In genomic region chr1:171379935-171380599, GRCm38 (mm10) we compare ENCODE assay signal across 8 mouse cellular contexts. TPM values are rescaled to one million over a fixed set of nuclear protein-coding genes. Genes with fewer than 3 reads are reported as not detected.
DNase-seq lines count a peak whose midpoint lies in the region; ATAC-seq lines count a peak whose summit lies in the region.

No protein-coding gene starts in this region.

- peaks cover 4% of the 10 kb centered on the region; the same call in 1 of the 2 replicates for H3K4me1 ChIP-seq in hindbrain, embryonic 14.5 days (replicated peaks; ENCODE audit: control insufficient read depth, insufficient read depth, low read length)

- WGBS in hindbrain, embryonic 14.5 days = 2% methylated on average over 31 of the region's 31 CpGs

- peak overlapping the region; percentile 45; the same call in 1 of the 2 replicates for H3K27ac ChIP-seq in hindbrain, embryonic 14.5 days

- peak overlapping the region; percentile 47 for H3K9ac ChIP-seq in hindbrain, embryonic 14.5 days

- peak; percentile 71 for ATAC-seq in hindbrain, embryonic 14.5 days (ENCODE audit: low FRiP score)

- no peaks in the 10 kb centered on the region for H3K36me3 ChIP-seq in hindbrain, embryonic 14.5 days (replicated peaks; ENCODE audit: control insufficient read depth, insufficient read depth)

- H3K27me3 ChIP-seq in hindbrain, embryonic 14.5 days (ENCODE audit: control insufficient read depth, insufficient read depth, low read length) = 0 out of 2 replicates have a peak, but pooled peaks cover 5% of the 10 kb centered on the region

- H3K9me3 ChIP-seq in hindbrain, embryonic 14.5 days (ENCODE audit: control insufficient read depth, low read length) = no peaks in the 10 kb centered on the region

- peak overlapping the region; percentile 50 for H3K4me2 ChIP-seq in hindbrain, embryonic 14.5 days (replicated peaks)

- H3K4me3 ChIP-seq in hindbrain, embryonic 14.5 days (replicated peaks; ENCODE audit: low read length) = peak overlapping the region; percentile 28

- DNase-seq in T-cell, adult 2 months (ENCODE audit: low spot score) = peak; percentile 81
- peak; percentile 74 to 85 for DNase-seq in cerebellum, postnatal 14 days
- DNase-seq in frontal cortex, postnatal 36 days (ENCODE audit: low spot score in 2 of 2) = peak; percentile 61 to 67
- DNase-seq in hindbrain, embryonic 14.5 days (ENCODE audit: low spot score) = peak; percentile 78
- DNase-seq in layer of hippocampus, postnatal 36 days = peak; percentile 73 to 77
- DNase-seq in lung, postnatal 25 days (ENCODE audit: low spot score) = peak; percentile 88
- peak; percentile 45 for DNase-seq in retina, adult 2 months (ENCODE audit: low read depth, low spot score)
- DNase-seq in thymus, postnatal 14 days = peak; percentile 82

RNA-seq across cellular contexts. Expression of gene Arhgap30, which starts 8.7 kb away (rescaled TPM):
- polyA plus RNA-seq in hindbrain, embryonic 14.5 days (2014; fragmentation: Nextera tagmentation; extraction: Ambion mirVana) = 0.31 and 0.71 TPM in 2 replicates
- 1 to 10 TPM; 2.0 to 2.1 TPM for total RNA-seq in layer of hippocampus, postnatal 36 days (2021)

RNA-seq across cellular contexts. Expression of gene Nectin4, which starts 10.2 kb away (rescaled TPM):
- 2.3 TPM in 2 replicates for polyA plus RNA-seq in hindbrain, embryonic 14.5 days (2014; fragmentation: Nextera tagmentation; extraction: Ambion mirVana)
- 1 to 10 TPM; 3.6 to 4.7 TPM for total RNA-seq in layer of hippocampus, postnatal 36 days (2021)

RNA-seq across cellular contexts. Expression of gene Klhdc9, which starts 19.5 kb away (rescaled TPM):
- polyA plus RNA-seq in hindbrain, embryonic 14.5 days (2014; fragmentation: Nextera tagmentation; extraction: Ambion mirVana) = 2.6 and 3.9 TPM in 2 replicates
- total RNA-seq in layer of hippocampus, postnatal 36 days (2021) = 1 to 10 TPM; 4.1 to 4.7 TPM

RNA-seq across cellular contexts. Expression of gene Usf1, which starts 31.0 kb away (rescaled TPM):
- polyA plus RNA-seq in hindbrain, embryonic 14.5 days (2014; fragmentation: Nextera tagmentation; extraction: Ambion mirVana) = 166 and 175 TPM in 2 replicates
- total RNA-seq in layer of hippocampus, postnatal 36 days (2021) = 100 to 1,000 TPM; 114 to 132 TPM

RNA-seq across cellular contexts. Expression of gene Pfdn2, which starts 34.6 kb away (rescaled TPM):
- polyA plus RNA-seq in hindbrain, embryonic 14.5 days (2014; fragmentation: Nextera tagmentation; extraction: Ambion mirVana) = 60.3 and 66.1 TPM in 2 replicates
- 100 to 1,000 TPM; 160 to 166 TPM for total RNA-seq in layer of hippocampus, postnatal 36 days (2021)

Comparison
In these comparisons a context has a peak if more than half of its experiments do, and no peak if none do; other contexts are left out.
1. Peak in every context shown above with its lines: DNase-seq, ATAC-seq, H3K4me3 ChIP-seq and H3K27ac ChIP-seq.